Mouse (Mus musculus) embryo, embryonic 9.5 days (tissue): ENCODE data around the gene Gm3512.
A peak's percentile ranks its signal among the peaks of the same experiment; 100 is the strongest.
"Not testable (repeated sequence)": the region's sequence is repeated elsewhere in the genome, so short reads cannot be mapped to it uniquely, and the experiment has no call there.

Experiments
- DNase-seq: peaks from one replicate; pipeline ENCODE4 v3.0.0-alpha.2; 2017; ENCODE audit errors: extremely low spot score

Gene Gm3512

DNA sequence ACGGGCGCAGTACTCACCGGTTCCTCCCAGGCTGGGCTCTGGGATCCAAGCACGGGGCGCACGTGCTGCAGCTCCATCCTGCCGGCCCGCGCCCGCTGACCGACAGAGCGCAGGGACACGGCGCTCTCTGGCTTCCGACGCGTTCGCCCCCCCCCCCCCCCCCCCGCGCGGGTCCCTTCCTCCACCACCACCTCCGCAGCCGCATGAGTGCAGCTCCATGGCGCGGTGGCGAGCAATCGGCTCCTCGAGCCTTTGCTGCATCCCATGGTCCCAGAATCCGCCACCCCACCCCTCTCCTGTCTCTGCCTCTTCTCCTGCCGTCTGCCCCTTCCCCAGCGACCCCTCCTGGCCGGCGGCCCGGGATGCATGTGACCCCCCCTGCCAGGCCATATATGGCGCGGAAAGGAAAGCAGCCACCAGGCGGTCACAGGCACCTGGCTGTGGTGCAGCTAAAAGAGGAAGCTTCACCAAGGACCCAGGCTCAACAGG lies at the start of gene Gm3512:
TSS of gene Gm3512 (minus strand) at position 51 of the 489 bp plus-strand sequence.
- not testable (repeated sequence) for DNase-seq

DNA sequence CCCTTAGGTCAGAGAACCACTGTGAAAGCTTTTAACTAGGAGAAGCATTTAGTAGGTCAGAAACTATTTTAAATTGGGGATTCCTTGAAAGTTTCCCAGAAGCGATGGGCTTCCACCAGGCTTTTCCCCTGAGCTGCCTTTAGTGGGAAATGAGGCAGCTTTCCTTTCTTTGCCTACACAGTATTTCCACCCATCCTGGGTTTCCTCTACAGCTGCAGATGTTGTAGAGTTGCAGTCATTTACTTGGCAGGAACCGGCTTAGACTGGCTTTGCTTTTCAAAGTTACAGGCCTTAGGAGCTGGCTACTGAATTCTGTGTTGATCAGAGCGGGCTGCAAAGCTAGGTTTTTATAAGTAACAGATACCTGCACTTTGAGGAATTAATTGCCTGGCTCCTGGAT lies 25.7 kb upstream of the Gm3512 start:
- not testable (repeated sequence) for DNase-seq

DNA sequence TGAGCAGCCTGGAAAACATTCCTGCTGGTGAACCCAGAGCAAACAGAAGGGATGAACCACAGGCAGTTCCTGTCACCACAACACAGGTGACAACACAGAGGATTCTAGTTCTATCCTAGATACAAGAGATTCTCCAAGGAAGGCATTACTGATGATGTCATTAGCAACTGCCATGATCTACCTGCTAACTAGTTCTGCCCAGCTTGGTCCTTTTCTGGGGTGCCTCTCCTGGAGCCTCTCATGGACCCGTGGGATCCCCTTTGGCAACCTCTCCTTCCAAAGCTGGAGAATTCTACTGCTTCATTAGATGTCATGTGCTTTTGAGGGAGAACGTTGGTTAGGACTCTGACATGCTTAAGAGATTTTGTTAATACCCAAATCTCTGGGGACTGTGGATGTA lies 20.1 kb upstream of the Gm3512 start, which contains the start of gene Gm16434:
TSS of gene Gm16434 (minus strand) at position 101 of the 400 bp plus-strand sequence.
- not testable (repeated sequence) for DNase-seq

DNA sequence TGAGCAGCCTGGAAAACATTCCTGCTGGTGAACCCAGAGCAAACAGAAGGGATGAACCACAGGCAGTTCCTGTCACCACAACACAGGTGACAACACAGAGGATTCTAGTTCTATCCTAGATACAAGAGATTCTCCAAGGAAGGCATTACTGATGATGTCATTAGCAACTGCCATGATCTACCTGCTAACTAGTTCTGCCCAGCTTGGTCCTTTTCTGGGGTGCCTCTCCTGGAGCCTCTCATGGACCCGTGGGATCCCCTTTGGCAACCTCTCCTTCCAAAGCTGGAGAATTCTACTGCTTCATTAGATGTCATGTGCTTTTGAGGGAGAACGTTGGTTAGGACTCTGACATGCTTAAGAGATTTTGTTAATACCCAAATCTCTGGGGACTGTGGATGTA lies 49.0 kb downstream of the Gm3512 start, which contains the start of gene Gm6676:
TSS of gene Gm6676 (minus strand) at position 101 of the 400 bp plus-strand sequence.
- not testable (repeated sequence) for DNase-seq

DNA sequence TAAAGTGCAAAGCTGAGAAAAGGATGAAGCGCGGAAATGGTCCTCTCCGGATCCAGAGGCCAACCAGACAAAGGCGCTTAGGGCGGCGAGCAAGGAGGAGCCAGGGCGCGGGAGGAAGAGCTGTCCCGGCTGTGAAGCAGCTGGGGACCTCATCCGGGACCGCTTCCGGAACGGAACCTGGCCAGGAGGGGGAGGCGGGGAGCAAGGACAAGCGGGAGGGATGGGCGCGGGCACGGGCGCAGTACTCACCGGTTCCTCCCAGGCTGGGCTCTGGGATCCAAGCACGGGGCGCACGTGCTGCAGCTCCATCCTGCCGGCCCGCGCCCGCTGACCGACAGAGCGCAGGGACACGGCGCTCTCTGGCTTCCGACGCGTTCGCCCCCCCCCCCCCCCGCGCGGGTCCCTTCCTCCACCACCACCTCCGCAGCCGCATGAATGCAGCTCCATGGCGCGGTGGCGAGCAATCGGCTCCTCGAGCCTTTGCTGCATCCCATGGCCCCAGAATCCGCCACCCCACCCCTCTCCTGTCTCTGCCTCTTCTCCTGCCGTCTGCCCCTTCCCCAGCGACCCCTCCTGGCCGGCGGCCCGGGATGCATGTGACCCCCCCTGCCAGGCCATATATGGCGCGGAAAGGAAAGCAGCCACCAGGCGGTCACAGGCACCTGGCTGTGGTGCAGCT lies 69.1 kb downstream of the Gm3512 start:
- DNase-seq = peak; percentile 62
